Mouse (Mus musculus) neural tube, embryonic 10.5 days (tissue): Measurements from ENCODE around the gene Foxd1.
A peak's percentile ranks its signal among the peaks of the same experiment; 100 is the strongest.

Experiments
- DNase-seq: peaks from one replicate; pipeline ENCODE4 v3.0.0-alpha.2; 2017; ENCODE audit warnings: low spot score; ENCODE audit errors: extremely low spot score

Gene Foxd1

GRCm38 (mm10) chr13:98354090-98354801 is at the start of gene Foxd1:
Gene Foxd1, plus strand, starts transcription at chr13:98354242.
- peak; percentile 88 for DNase-seq

GRCm38 (mm10) chr13:98305257-98305656 is 48.8 kb upstream of the Foxd1 start:
- no peak for DNase-seq

- DNase-seq, result no peak
These were observed 47.6 kb upstream of the Foxd1 start for GRCm38 (mm10) chr13:98306393-98306792.

GRCm38 (mm10) chr13:98306852-98307475 is 47.1 kb upstream of the Foxd1 start:
- DNase-seq, result no peak

DNA sequence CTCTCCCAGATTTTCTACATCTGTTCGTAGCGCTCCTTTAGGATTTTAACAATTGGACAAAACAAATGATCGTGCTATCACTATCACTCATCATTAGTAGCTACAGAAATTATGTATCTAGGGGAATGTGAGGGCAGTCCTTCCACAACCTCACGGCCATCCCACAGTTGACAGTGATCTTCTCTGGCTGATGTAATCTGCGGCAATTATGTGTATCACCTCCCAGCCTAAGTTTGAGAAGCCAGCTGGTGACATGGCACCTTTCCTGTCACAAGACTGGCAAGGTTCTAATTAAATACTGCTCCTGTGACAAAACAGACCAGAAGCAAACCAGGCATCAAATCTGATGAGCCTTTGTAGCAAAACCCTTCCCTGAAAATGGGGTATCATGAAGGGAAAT is 46.0 kb upstream of the Foxd1 start:
- no peak for DNase-seq

GRCm38 (mm10) chr13:98308724-98309123 is 45.3 kb upstream of the Foxd1 start:
- no peak for DNase-seq

GRCm38 (mm10) chr13:98311597-98311996 is 42.4 kb upstream of the Foxd1 start:
- no peak for DNase-seq

DNA sequence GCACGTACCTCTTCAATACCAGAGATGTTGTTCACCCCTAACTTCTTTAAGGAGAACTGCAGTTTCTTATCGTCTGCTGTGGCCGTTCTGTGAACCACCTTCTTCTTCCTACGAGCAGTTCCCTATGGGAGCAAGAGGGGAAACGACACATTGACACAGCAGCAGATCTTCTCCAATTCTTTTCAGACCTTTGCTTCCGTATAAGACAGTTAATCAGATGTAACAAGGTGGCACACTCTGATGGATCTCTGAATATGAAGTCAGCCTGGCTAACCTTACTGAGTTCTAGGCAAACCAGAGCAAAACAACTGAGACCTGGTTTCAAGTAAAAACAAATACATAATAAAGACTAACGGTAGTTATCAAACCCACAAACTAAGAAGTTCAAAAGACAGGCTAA is 40.4 kb upstream of the Foxd1 start:
- no peak for DNase-seq

- no peak for DNase-seq
These were observed 38.9 kb upstream of the Foxd1 start for GRCm38 (mm10) chr13:98315124-98315523.

- DNase-seq, result no peak
These were observed 37.9 kb upstream of the Foxd1 start for GRCm38 (mm10) chr13:98316140-98316479.

GRCm38 (mm10) chr13:98316480-98317245 is 37.4 kb upstream of the Foxd1 start, which contains the start of gene Btf3:
Gene Btf3, minus strand, starts transcription at chr13:98317006.
- DNase-seq, result peak; percentile 97

DNA sequence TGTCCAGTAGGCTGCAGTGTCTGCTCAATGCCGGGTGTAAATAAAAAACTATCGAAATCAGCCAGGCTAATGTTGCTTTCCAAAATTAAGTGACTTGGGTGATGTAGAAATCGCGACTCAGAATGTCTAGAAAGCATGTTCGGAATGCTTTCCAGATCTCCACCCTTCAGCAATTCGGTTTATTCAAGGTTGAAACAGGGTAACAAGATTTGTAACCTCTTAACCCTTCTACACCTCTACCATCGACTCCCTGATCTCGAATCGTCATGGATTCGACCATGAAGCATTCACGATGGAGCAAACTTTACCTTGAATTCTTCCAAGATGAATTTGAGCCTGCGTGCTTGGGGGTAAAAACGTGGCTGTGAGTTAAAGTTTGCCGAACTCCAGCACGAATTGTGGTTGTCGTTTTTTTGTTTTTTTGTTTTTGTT is 36.8 kb upstream of the Foxd1 start:
- DNase-seq, result no peak

DNA sequence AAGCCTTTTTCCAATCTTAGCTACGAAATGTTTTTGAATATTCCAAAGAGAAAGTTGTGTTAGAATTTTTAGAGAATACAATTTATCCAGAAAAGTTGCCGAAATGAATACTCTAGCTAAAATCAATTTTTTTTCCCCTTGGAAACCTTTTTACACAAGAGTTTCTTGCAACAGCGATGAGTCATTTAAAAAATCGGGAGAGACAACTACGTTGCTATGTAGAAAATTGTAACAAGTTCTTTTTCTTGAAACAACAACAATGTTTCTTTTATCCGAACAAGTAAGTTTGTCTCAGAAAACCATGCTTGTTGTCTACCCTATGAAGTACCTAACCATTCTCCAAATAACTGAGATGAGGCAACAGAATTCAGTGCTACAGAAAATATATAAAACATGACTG is 36.1 kb upstream of the Foxd1 start:
- DNase-seq, result no peak

- no peak for DNase-seq
These were observed 29.0 kb upstream of the Foxd1 start for GRCm38 (mm10) chr13:98325034-98325433.

DNA sequence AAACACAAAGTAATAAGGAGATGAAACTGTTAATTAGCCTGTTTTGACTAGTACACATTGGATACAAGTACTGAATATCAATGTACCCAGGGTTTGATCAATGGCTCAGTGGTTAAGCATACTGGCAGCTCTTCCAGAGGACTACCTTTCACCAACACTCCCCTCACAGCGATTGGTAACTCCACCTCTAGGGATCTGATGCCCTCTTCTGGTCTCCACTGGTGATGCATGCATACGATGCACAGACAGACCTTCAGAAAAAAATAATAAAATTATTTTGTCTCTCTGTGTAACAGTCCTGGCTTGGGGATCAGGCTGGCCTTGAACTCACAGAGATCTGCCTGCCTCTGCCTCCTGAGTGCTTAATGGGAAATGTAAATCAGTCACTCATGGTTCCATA is 21.9 kb upstream of the Foxd1 start:
- DNase-seq, result no peak

DNA sequence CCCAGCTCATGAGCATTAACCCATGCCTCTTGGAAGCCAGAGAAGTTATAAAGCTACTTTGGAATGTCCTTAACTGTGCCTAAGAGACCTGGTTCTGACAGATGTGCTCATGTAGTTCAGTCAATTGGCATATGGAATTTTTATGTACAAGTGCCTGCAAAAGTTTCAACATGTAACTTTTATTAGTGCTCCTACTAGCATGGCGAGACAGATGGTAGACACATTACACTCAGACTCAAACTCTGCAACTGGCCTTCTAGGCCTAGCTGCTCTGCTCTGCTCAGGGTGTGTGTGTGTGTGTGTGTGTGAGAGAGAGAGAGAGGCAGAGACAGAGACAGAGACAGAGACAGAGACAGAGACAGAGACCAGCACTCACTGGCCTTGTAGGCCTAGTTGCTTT is 17.8 kb upstream of the Foxd1 start:
- DNase-seq, result no peak

GRCm38 (mm10) chr13:98340506-98340905 is 13.5 kb upstream of the Foxd1 start:
- DNase-seq, result no peak

DNA sequence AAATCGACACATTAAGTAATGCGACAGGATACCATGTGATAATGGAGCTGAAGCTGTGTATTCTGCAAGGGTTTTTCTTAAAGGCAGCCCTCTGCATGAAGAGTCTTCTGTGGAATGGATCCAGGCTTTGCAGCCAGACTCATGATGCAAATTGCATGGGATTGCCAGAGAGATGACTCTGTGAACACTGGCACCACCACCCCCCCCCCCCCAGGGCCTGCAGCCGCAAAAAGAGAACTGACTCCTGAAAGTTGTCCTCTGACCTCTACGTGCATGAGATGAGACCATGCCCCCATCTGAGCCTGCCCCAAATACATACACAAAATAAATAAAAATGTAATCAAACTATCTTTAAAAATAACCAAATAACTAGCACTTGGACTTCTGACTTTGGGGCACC is 4.6 kb upstream of the Foxd1 start:
- DNase-seq, result no peak

DNA sequence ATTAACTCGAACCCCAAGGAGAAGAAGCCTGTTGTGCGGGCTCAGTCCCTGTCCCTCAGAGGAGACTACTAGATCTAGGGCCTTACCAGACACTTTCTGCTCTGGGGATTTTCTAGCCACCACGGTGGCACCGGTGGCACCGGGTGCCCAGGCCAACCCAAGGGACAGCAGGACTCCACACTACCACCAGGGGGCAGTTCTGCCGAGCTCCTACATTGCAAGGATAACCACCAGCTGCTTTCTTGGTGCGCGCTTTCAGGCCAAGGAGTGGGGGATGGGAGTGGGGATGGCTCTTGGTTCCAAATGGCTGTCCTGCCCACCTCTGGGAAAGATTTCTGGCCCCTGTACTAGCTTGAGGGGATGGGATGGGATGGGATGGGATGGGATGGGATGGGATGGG is 2.5 kb upstream of the Foxd1 start:
- DNase-seq, result peak; percentile 52

DNA sequence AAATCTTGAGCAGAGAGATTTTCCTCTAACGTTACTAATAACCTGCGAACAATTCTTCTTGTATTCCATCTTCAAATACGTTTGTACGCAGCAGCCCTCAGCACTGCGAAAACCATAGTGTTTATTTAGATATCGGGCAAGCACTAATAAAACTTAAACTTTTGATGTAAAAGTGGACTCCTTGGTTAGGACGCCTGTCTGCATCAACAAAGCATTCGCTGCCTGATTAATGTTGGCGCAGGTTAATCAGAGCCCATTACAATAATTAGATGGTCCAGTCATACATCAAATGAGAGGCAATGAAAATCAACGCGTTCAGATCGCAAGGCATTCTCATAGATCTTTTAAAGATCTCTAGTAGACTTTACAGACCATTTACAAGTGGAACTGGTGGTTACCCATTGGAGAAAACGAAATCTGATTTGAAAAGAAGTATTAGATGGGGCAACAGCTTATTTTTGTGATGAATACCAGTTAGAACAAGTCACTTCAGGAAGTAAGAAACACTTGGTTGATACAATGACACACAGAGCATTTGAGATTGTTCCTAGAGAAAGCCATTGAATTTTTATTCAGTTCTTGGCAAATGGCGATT is 1.6 kb upstream of the Foxd1 start:
- DNase-seq, result no peak

DNA sequence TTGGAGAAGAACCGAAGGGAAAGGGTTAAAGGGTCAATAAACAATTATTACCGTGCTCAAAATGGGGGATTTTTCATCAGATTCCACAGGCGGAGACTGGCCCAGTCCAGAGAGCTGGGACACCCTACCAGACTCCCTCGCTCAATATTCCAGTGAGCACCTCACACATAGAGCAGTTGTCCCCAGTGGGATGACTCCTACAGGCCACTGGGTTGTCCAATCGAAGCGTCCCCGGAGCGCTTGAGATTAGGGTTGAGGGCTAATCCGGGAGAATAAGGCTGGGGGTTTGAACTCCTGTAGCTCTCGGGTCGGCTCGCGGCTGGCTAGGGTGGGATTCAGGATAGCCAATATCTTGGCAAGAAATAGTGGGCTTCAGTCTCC is 343 bp upstream of the Foxd1 start:
- no peak for DNase-seq
